Mouse (Mus musculus) frontal cortex, postnatal 36 days (tissue): ENCODE measurements around the gene Echdc2.
"Not testable (repeated sequence)": the region's sequence is repeated elsewhere in the genome, so short reads cannot be mapped to it uniquely, and the experiment has no call there.

ENCODE experiments used
- DNase-seq, 2 experiments: peaks; one replicate each; pipeline ENCODE4 v3.0.0; 2022; ENCODE audit warnings: low spot score in 2 of 2

Gene Echdc2

GRCm38 (mm10) chr4:108165152-108165895, at the start of gene Echdc2:
TSS of gene Echdc2 (plus strand) at chr4:108165437.
- DNase-seq: peak in 1 of 2 experiments; percentile 7

GRCm38 (mm10) chr4:108116466-108116865, 48.8 kb upstream of the Echdc2 start:
- no peak for DNase-seq

GRCm38 (mm10) chr4:108117488-108117887, 47.7 kb upstream of the Echdc2 start:
- DNase-seq: peak; percentile 6 to 8

GRCm38 (mm10) chr4:108117924-108118876, 47.0 kb upstream of the Echdc2 start:
- peak; percentile 94 for DNase-seq

- no peak for DNase-seq
Observed at GRCm38 (mm10) chr4:108124104-108124503, 41.1 kb upstream of the Echdc2 start.

GRCm38 (mm10) chr4:108126260-108126659, 39.0 kb upstream of the Echdc2 start:
- DNase-seq: no peak

GRCm38 (mm10) chr4:108127516-108127915, 37.7 kb upstream of the Echdc2 start:
- DNase-seq: no peak

GRCm38 (mm10) chr4:108128339-108128738, 36.9 kb upstream of the Echdc2 start:
- DNase-seq: no peak

- DNase-seq: no peak
Observed at GRCm38 (mm10) chr4:108130452-108130851, 34.8 kb upstream of the Echdc2 start.

- no peak for DNase-seq
Observed at GRCm38 (mm10) chr4:108136938-108137337, 28.3 kb upstream of the Echdc2 start.

GRCm38 (mm10) chr4:108143178-108143577, 22.1 kb upstream of the Echdc2 start:
- not testable (repeated sequence) for DNase-seq

GRCm38 (mm10) chr4:108143778-108144177, 21.5 kb upstream of the Echdc2 start:
- DNase-seq: no peak

- no peak for DNase-seq
Observed at GRCm38 (mm10) chr4:108144880-108145279, 20.4 kb upstream of the Echdc2 start, which contains the start of gene Scp2. TSS of gene Scp2 (minus strand) at chr4:108144998.

GRCm38 (mm10) chr4:108145554-108145953, 19.7 kb upstream of the Echdc2 start:
- DNase-seq: not testable (repeated sequence)

- DNase-seq: not testable (repeated sequence)
Observed at GRCm38 (mm10) chr4:108155141-108155540, 10.1 kb upstream of the Echdc2 start.

GRCm38 (mm10) chr4:108161936-108162335, 3.3 kb upstream of the Echdc2 start:
- no peak for DNase-seq

- DNase-seq: no peak
Observed at GRCm38 (mm10) chr4:108163291-108163690, 1.9 kb upstream of the Echdc2 start.

- peak in 1 of 2 experiments; percentile 21 for DNase-seq
Observed at GRCm38 (mm10) chr4:108166874-108167273, 1.6 kb downstream of the Echdc2 start.

GRCm38 (mm10) chr4:108168056-108168455, 2.8 kb downstream of the Echdc2 start:
- DNase-seq: no peak

- no peak for DNase-seq
Observed at GRCm38 (mm10) chr4:108182278-108182677, 17.0 kb downstream of the Echdc2 start.

GRCm38 (mm10) chr4:108192821-108193323, 27.6 kb downstream of the Echdc2 start:
- no peak for DNase-seq

GRCm38 (mm10) chr4:108196277-108196855, 31.1 kb downstream of the Echdc2 start:
- DNase-seq: no peak
